Mouse (Mus musculus) spleen, adult 2 months (tissue): ENCODE data around the gene Gpsm3.

Source experiments
- CTCF ChIP-seq: fragments of 200-500 bp; IDR thresholded peaks from 2 replicates; pipeline ENCODE4 v1.5.1; 2011; ENCODE audit warnings: mild to moderate bottlenecking, inconsistent platforms; ENCODE audit not compliant: insufficient read depth, insufficient read length, insufficient replicate concordance; ENCODE audit errors: extremely low read depth
- POLR2A ChIP-seq: fragments of 200-500 bp; IDR thresholded peaks from 2 replicates; pipeline ENCODE4 v1.6.1; 2011; ENCODE audit warnings: low read depth, low read length, inconsistent platforms

DNA sequence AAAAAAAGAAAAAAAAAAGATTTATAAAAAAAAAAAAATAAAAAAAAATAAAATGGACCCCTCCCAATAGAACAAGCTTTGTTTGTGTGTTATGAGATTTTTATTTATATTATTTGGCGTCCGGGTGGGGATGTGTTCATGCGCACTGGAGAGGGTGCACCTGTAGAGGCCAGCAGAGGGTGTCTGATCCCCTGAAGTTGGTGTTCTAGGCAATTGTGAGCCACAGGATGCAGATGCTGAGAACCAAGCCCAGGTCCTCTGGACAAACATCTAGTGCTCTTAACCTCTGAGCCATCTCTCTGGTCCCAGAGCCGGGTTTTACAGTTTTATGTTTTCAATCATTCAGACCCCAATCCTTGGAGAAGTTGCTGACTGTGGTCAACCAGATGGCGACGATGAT, 29.2 kb upstream of the Gpsm3 start:
- no peak for TF ChIP-seq CTCF
- TF ChIP-seq POLR2A, result no peak
